Mouse (Mus musculus): ENCODE data around the gene Diras2.

Diras2 gene

GRCm38 (mm10) chr13:52531121-52531520, at the start of gene Diras2:
Gene Diras2, minus strand, starts transcription at chr13:52531279.
- no peak for DNase-seq (ENCODE audit: low spot score in 2 of 2)

- DNase-seq (ENCODE audit: low spot score in 2 of 2): no peak
Measured at GRCm38 (mm10) chr13:52578776-52579175, 47.7 kb upstream of the Diras2 start.

DNA sequence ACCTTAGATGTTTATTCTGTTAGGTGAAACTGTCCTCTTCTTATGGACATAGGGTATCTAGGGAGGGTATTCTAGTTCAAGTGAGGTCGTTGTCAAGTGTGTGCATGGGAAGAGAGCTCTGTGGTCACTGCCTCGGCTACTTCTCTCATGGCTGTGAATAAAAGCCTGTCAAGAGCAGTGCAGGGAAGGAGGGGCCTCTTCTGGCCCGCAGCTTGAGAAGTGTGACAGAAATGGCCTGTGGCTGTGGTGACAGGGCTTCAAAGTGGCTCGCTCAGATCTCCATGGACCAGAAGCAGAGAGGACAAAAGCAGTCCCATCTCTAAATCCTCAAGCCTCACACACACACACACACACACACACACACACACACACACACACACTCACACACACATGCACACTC, 46.9 kb upstream of the Diras2 start:
- DNase-seq (ENCODE audit: low spot score in 2 of 2): no peak

- no peak for DNase-seq (ENCODE audit: low spot score in 2 of 2)
Measured at GRCm38 (mm10) chr13:52577326-52577920, 46.3 kb upstream of the Diras2 start.

DNA sequence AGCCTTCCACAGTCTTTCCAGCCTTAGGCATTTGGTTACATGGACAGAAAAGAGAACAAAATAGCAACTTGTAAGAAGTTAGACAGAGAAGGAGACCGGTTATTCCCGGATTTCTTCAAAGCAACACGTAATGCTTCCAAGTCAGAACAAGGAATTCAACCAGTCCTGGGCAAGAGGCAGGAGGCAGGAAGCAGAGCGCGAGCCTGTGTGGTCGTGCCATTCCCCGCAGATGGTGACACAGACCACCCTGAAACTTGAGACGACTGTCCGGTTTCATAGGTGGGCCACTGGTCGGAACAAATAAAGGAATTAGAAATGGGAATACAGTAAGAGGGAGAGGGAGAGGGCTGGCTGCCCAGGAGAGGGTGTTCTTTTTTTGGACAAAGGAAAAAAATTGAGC, 45.8 kb upstream of the Diras2 start:
- no peak for DNase-seq (ENCODE audit: low spot score in 2 of 2)

DNA sequence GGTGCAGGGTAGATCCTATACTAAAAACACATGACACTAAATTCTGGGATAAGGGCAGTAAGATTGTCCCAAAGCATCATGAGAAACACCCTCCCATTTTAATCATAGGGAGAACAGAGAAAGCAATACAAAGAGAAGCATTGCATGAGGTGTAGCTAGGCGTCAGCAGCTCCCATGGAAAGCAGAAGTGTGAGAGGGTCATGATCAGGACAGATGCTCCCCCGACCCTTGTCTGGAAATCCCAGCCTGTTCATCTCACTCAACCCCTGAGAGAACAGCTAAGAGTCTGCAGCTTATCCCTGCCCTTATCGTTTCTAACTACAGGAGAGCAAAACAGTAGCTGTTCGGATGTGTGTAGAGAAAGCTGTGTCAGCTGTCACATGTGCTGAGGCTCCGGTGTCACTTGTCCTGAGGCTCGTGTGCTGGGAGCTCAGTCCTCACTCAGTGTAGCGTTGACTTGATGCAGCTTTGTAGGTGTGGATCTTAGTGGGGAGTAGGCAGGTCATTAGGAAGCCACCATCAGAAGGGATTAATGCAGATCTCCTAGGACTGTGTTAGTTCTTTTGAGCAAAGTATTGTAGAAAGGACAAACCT, 45.0 kb upstream of the Diras2 start:
- no peak for DNase-seq (ENCODE audit: low spot score in 2 of 2)

DNA sequence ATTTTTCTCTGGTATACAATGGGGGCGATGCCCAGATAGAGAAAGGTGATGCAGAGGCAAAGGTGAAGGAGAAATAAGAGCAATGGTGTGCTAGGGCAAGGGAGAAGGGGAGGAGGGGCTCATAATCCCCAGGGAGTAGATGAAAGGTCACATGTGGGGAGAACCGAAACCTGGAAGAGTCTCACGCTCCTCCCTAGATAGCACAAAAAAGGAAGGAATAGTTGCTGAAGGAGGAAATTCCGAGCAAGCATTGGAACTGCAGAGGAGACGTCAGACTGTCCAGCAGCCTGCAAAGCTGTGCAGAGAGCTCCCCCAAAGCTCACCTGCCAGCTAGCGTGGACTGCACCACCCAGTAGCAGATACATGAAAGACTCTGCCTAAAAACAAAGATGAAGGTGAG, 44.4 kb upstream of the Diras2 start:
- DNase-seq (ENCODE audit: low spot score in 2 of 2): no peak

DNA sequence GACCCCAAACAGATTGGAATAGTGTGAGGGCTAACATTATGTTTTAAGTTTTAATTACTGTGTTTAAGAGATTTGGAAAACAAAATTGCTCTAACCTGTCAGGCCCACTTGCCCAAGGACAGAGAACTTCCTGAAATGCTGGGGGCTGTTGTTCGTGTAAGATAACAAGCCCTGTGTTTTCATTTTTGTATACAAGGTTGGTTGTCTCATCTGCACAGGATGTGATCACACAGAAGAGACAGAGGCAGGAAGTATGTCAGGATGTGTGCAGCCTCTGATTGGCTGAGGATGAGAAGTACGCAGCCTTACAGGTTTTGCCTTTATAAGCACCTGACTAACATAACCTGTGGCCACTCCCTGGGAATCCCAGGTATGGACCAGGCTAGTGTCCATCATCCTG, 43.2 kb upstream of the Diras2 start:
- no peak for DNase-seq (ENCODE audit: low spot score in 2 of 2)

DNA sequence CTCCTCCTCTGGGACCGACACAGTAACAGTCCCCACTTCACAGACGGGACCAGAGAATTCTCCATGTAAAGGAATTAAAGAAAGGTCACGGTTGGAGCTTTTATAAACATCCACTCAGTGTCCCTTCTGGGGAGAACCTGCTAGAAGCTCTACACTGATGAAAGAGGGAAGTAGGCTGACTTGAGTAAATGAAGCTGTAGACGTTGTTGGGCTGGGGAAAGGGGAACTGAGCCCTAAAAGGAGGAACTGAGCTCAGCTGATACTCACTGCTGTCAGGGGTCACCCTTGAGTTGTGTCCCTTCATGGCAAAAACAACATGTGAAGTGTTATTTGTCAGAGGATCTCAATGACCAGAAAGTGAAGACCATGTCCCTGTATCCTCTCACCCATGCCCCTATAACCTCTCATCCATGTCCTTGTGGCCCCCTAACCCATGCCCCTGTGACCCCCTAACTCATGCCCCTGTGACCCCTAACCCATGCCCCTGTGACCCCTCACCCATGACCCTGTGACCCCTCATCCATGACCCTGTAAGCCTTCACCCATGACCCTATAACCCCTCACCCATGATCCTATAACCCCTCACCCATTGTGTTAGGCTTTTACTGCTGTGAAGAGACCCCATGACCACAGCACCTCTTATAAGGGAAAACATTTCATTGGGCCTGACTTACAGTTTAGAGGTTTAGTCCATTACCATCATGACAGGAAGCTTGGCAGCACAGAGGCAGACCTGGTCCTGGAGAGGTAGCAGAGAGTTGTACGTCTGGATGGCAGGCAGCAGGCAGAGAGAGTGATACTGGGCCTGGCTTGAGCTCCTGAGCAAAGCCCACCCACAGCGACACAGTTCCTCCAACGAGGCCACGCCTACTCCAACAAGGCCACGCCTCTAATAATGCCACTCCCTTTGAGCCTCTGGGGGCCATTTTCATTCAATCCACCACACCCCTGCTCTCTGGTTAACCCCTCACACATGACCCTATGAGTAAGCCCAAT, 41.7 kb upstream of the Diras2 start:
- peak in 1 of 2 experiments; percentile 60 for DNase-seq (ENCODE audit: low spot score in 2 of 2)

DNA sequence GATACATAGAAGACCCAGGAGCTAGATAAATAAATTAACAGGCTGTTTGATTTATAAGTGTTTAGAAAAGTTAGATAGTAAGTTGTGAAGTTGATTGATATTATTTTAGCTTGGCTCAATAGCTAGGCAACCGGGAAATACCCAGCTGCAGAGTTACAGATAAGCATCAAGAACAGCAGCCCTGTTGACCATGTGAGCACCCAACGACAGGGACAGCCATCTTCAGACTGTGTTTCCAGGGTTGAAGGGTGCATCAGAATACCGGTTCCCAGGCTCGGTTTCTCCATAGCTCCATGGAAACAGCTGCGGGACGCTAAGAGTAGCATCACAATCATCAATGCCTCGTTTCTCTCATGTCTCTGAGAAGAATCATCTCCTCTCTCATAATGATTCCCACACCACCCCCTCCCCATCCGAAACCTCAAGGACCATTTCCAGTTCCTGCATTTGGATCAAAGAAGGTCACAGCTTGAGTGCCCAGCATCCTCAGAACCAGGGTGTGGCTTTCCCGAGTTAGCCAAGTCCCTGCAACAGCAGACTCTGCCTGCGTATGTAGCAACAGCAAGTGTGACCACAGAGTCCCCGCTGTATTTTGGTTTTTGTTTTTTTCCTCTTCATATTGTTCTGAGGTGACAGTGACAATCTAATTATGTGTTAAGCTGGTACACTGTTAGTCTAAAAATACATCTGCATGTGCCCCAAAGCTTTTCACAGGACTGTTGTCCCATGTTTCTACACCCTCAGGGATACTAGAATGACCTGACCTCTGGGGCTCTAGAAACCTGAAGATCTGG, 40.7 kb upstream of the Diras2 start:
- DNase-seq (ENCODE audit: low spot score in 2 of 2): no peak

GRCm38 (mm10) chr13:52570276-52570675, 39.2 kb upstream of the Diras2 start:
- no peak for DNase-seq (ENCODE audit: low spot score in 2 of 2)

DNA sequence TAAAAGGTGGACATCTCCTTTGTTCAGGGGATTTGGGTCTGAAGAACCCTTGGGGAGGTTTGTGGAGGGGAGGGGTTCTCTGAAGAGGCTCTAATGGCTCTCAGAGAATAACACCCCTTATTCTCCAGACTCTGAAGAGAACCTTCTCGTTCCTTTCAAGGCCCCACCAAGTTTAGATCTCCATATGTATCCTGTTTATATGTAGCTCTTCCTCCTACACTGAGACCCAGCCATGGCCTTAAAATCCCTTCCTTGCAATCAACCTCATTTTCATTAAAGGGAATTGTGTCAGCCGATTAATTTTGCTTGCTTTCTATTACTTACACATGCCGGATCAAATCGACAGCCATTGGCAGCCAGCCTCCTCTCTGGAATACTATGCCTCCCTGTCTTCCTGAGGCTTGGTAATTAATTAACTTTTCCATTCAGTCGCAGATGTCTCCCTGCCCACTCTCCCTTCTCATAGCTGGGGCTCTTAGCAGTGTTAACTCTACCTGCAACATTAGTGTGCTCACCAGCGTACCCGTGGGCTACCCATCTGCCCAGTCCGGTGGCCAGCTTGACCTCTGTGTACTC, 38.2 kb upstream of the Diras2 start:
- DNase-seq (ENCODE audit: low spot score in 2 of 2): no peak

DNA sequence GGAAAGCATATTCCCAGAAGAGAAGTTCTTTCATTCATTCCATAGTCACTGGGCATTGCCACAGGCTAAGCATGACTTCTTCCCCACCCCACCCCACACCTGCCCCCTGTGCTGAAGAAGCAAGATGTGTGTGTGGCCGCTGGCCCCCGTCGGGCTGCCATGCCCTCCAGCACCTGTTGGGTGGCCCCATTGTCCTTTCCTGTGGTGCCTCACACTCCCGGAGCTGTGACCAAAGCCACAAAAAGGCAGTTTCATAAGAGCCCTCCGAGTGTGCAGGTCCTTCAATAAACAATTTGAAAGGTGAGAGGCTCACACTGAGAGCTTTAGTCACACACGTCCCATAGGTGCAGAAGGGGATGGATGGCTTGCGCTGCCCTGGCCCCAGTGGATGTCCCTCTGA, 35.7 kb upstream of the Diras2 start:
- DNase-seq (ENCODE audit: low spot score in 2 of 2): peak; percentile 45 to 73

DNA sequence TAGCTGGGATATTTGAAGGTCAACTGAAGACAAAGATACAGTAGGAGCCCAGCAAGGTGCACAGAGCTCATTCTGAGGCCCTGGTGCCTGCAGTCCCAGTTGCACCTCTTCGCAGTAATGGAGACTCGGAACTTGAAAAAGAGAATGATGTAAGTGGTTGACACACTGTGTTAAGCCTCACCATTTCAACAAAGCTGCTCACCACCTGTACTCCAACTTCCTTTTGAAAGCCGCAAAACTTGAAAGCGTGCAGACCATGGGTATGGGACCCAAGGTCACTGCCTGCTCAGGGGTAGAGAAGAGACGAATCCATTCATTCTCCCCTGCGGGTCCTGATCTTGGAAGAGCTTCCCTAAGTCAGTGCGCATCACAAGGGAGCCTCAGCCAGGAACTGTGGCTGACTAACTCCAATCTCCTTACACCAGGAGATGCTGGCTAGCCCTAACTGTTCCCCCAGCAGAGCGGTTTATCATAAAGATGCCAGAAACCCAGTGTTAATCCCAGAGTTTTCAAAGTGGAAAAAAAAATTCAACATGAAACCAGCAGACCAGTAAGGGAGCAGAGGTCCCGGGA, 35.2 kb upstream of the Diras2 start:
- no peak for DNase-seq (ENCODE audit: low spot score in 2 of 2)

DNA sequence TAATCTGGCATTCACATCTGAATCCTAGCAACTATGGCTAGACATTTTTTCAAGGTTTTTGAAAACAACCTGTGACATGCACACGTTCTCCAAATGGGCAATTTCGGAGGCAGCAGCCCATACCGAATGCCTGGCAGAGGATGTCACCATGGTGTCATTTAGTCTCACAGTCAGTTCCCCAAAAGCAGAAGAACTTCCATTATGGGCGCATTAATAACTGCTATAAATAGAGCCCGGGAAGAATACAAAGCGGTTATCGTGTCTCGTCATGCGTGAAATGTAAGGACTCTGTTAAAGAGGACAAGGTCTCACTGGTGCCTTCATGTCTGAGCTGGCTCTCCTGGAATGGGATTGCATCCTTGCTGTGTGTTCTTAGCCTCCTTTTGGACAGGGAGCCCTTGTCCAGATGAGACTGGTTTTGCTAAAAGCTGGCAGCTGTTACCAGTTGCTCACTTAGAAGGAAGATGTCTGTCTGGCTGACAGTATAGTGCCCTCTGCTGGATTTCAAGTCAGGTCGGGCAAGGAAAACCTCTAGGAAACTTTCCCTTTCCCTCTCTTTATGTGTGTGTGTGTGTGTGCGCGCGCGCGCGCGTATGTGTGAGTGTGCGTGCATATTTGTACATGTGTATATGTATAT, 34.1 kb upstream of the Diras2 start:
- no peak for DNase-seq (ENCODE audit: low spot score in 2 of 2)

DNA sequence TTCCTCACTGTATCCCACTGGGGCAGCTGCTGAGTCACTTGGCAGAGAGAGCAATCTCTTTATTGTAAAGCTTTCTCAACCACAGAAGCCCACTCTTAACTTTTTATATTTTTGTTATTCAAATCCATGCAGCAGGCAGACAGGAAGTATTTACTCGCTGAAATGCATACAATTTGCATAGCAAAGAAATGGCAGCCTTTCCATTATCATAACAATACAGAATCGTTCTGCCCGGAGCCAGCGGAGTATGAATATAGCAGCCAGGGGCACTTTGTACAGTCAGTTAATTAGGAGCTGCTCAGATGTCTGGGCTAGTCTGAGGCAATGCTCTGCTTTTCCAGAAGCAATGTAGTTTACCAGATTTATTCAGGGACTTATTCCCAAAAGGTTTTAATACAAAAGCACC, 31.1 kb upstream of the Diras2 start:
- no peak for DNase-seq (ENCODE audit: low spot score in 2 of 2)

DNA sequence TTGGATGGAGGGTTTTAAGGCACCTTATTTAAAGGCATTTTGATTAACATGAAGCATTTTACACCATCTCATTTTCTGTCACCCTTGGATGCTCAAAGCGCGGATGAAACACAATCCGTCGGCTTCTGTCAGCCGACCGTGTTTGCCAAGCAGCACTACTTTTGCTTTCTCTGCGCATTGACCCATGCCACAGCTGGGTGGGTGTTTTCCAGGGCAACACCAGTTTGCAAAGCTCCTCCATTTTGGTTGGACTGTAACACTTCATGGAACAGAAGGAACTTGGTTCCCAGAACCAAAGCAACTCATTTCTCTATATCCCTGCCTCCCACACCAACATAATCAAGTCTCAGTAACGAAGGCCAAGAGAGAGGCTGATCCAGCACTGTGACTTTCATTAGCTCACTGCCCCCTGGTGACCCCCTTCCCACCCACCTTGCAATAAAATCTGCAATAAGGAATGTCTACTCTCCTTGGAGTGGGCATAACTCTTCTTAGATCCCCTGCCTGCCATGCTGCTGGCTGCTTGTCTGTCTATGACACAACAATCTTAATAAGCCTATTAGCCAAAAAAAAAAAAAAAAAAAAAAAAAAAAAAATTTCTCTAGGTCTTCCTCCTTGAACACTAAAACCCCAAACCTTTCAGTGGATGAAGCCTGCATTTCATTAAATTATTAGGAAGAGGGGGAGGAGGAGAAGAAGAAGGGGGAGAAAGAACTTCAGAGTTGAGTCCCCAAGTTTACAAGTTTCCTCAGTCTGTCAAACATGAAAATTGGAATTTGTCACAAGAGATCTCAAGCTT, 30.5 kb upstream of the Diras2 start:
- DNase-seq (ENCODE audit: low spot score in 2 of 2): no peak

GRCm38 (mm10) chr13:52557421-52557820, 26.3 kb upstream of the Diras2 start:
- no peak for DNase-seq (ENCODE audit: low spot score in 2 of 2)

- DNase-seq (ENCODE audit: low spot score in 2 of 2): no peak
Measured at GRCm38 (mm10) chr13:52554722-52555121, 23.6 kb upstream of the Diras2 start.
